In the genomic region with DNA sequence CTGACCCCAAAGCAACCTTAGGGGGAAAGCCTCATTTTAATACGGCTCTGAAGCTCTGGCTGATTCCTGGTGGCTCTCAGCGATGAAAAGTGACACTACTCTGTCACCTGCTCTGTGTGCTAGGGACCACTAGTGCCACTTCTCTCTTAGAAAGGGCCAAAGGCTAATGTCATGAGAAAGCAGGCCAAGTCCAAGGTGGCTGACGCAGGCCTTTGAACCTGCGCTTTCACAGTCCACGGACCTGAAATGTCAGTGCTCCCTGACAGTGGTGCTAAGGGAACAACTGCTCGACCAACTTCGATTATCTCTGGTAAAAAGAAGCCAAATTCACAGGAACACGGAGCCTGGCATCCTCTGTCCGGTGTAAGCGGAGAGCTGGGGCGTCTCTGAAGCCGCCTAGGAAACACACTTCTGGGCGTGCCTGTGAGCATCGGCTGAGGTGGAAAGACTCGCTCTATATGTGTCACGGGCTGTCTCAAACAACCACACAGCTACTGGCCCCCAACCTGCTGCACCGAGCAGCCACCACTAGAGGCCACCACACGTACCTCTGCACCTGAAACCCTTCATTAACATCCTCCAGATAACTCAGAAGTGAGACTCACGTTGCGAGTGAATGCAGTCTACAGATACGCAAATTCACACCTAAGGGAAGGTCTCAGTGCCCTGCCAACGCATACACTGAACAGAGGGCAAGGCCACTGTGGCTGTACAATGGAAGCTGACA, we compare ENCODE assay signal across 7 mouse cellular contexts.
DNase-seq lines count a peak whose midpoint lies in the region; ATAC-seq lines count a peak whose summit lies in the region.

No protein-coding gene starts in this region.

- H3K27me3 ChIP-seq in stomach, embryonic 16.5 days (ENCODE audit: control insufficient read depth, insufficient read depth, low read length) = peaks cover 3% of the 10 kb centered on the region; the same call in 1 of the 2 replicates

- H3K4me1 ChIP-seq in stomach, embryonic 16.5 days (ENCODE audit: control insufficient read depth, insufficient read depth, low read length) = peaks cover 6% of the 10 kb centered on the region; the same call in 1 of the 2 replicates

- no peak overlapping the region for H3K27ac ChIP-seq in stomach, embryonic 16.5 days (ENCODE audit: low read length)

- ATAC-seq in megakaryocyte, adult 5-6 weeks (ENCODE audit: poor library complexity, severe bottlenecking) = peak; percentile 61
- ATAC-seq in stomach, embryonic 16.5 days (ENCODE audit: insufficient read depth, low FRiP score) = peak; percentile 34; the same call in 1 of the 2 replicates

- WGBS in stomach, embryonic 16.5 days = 63% methylated on average over 22 of the region's 22 CpGs

- H3K4me3 ChIP-seq in stomach, embryonic 16.5 days (replicated peaks; ENCODE audit: low read length) = no peak overlapping the region

- no peak overlapping the region for H3K4me2 ChIP-seq in stomach, embryonic 16.5 days (ENCODE audit: low read depth, low read length)

- DNase-seq in CD4-positive helper T cell, adult 2 months (ENCODE audit: low read depth, low spot score) = peak; percentile 51
- DNase-seq in ES-CJ7 (ENCODE audit: low read depth, low spot score) = peak; percentile 74
- peak; percentile 77 to 81 for DNase-seq in cerebellum, postnatal 10 days
- DNase-seq in frontal cortex, postnatal 25 days (ENCODE audit: low spot score in 2 of 2) = peak; percentile 40 to 45
- peak; percentile 52 to 60 for DNase-seq in layer of hippocampus, postnatal 10 days (ENCODE audit: low spot score in 2 of 2)

- H3K36me3 ChIP-seq in stomach, embryonic 16.5 days (ENCODE audit: control insufficient read depth, insufficient read depth, low read length) = no peaks in the 10 kb centered on the region

- H3K9ac ChIP-seq in stomach, embryonic 16.5 days (ENCODE audit: low read length) = no peak overlapping the region

- no peaks in the 10 kb centered on the region for H3K9me3 ChIP-seq in stomach, embryonic 16.5 days (replicated peaks; ENCODE audit: control insufficient read depth, low read length)
